Mouse (Mus musculus): ENCODE measurements at regions not wholly inside any gene's neighbourhood (a gene's known extent, or its start where the extent isn't known, plus 50 kb on each side); places are given as distances from the start of the nearest gene placed in this dataset.
"Not testable (repeated sequence)": the region's sequence is repeated elsewhere in the genome, so short reads cannot be mapped to it uniquely, and the experiment has no call there.

GRCm38 (mm10) chr12:15603885-15604284 is 212.8 kb downstream of the Trib2 start:
- no peak for ATAC-seq
- Histone ChIP-seq H3K36me3 (no peaks in the 10 kb centered on the region), H3K9ac (no peak overlapping the region), H3K9me3 (replicated peaks) (no peaks in the 10 kb centered on the region), H3K4me2 (no peak overlapping the region), H3K4me1 (no peaks in the 10 kb centered on the region), H3K4me3 (no peak overlapping the region), H3K27me3 (replicated peaks) (no peaks in the 10 kb centered on the region), H3K27ac (no peak overlapping the region)
- WGBS (ENCODE audit: insufficient replicate concordance): 59% methylated on average over 5 of the region's 5 CpGs

GRCm38 (mm10) chr12:15603319-15603718 is 213.4 kb downstream of the Trib2 start:
- WGBS (ENCODE audit: insufficient replicate concordance): 66% methylated on average over 5 of the region's 5 CpGs
- ATAC-seq: no peak
- H3K27ac ChIP-seq: no peak overlapping the region
- no peak overlapping the region for H3K4me2 ChIP-seq
- H3K9me3 ChIP-seq (replicated peaks): no peaks in the 10 kb centered on the region
- H3K4me1 ChIP-seq: no peaks in the 10 kb centered on the region
- no peak overlapping the region for H3K9ac ChIP-seq
- no peak overlapping the region for H3K4me3 ChIP-seq
- H3K36me3 ChIP-seq: no peaks in the 10 kb centered on the region
- H3K27me3 ChIP-seq (replicated peaks): no peaks in the 10 kb centered on the region

GRCm38 (mm10) chr12:15594704-15595103 is 222.0 kb downstream of the Trib2 start:
- no peak overlapping the region for H3K9ac ChIP-seq
- WGBS (ENCODE audit: insufficient replicate concordance): 37% methylated on average over 2 of the region's 2 CpGs
- no peaks in the 10 kb centered on the region for H3K27me3 ChIP-seq (replicated peaks)
- no peak for ATAC-seq
- no peaks in the 10 kb centered on the region for H3K36me3 ChIP-seq
- no peaks in the 10 kb centered on the region for H3K9me3 ChIP-seq (replicated peaks)
- no peak overlapping the region for H3K27ac ChIP-seq
- H3K4me1 ChIP-seq: no peaks in the 10 kb centered on the region
- no peak overlapping the region for H3K4me2 ChIP-seq
- no peak overlapping the region for H3K4me3 ChIP-seq

GRCm38 (mm10) chr12:15587864-15588263 is 228.9 kb downstream of the Trib2 start:
- not testable (repeated sequence) for H3K36me3 ChIP-seq; H3K27ac ChIP-seq; H3K4me2 ChIP-seq; H3K27me3 ChIP-seq (replicated peaks); H3K4me3 ChIP-seq; H3K9me3 ChIP-seq (replicated peaks); ATAC-seq; H3K4me1 ChIP-seq; H3K9ac ChIP-seq
- 88% methylated on average over 2 of the region's 2 CpGs for WGBS (ENCODE audit: insufficient replicate concordance)

- Histone ChIP-seq H3K9me3 (replicated peaks) (no peaks in the 10 kb centered on the region), H3K27me3 (replicated peaks) (no peaks in the 10 kb centered on the region), H3K4me2 (no peak overlapping the region), H3K4me1 (no peaks in the 10 kb centered on the region), H3K27ac (no peak overlapping the region), H3K4me3 (no peak overlapping the region), H3K9ac (no peak overlapping the region), H3K36me3 (no peaks in the 10 kb centered on the region)
- ATAC-seq: no peak
- 61% methylated on average over 4 of the region's 4 CpGs for WGBS (ENCODE audit: insufficient replicate concordance)
Measured at GRCm38 (mm10) chr12:15586706-15587442, 229.8 kb downstream of the Trib2 start.

- H3K36me3 ChIP-seq: no peaks in the 10 kb centered on the region
- no peak overlapping the region for H3K27ac ChIP-seq
- no peaks in the 10 kb centered on the region for H3K4me1 ChIP-seq
- no peaks in the 10 kb centered on the region for H3K9me3 ChIP-seq (replicated peaks)
- no peaks in the 10 kb centered on the region for H3K27me3 ChIP-seq (replicated peaks)
- H3K4me2 ChIP-seq: no peak overlapping the region
- WGBS (ENCODE audit: insufficient replicate concordance): 58% methylated on average over 1 of the region's 1 CpGs
- ATAC-seq: no peak
- no peak overlapping the region for H3K4me3 ChIP-seq
- H3K9ac ChIP-seq: no peak overlapping the region
Measured at GRCm38 (mm10) chr12:15585845-15586244, 230.9 kb downstream of the Trib2 start.

- H3K27ac ChIP-seq: no peak overlapping the region
- WGBS (ENCODE audit: insufficient replicate concordance): 72% methylated on average over 4 of the region's 4 CpGs
Measured at GRCm38 (mm10) chr12:15584721-15585120, 232.0 kb downstream of the Trib2 start.

GRCm38 (mm10) chr12:15566785-15567109 is 250.0 kb downstream of the Trib2 start:
- H3K9ac ChIP-seq: no peak overlapping the region
- H3K4me3 ChIP-seq: no peak overlapping the region
- H3K27ac ChIP-seq: no peak overlapping the region
- no peaks in the 10 kb centered on the region for H3K27me3 ChIP-seq (replicated peaks)
- H3K4me1 ChIP-seq: no peaks in the 10 kb centered on the region
- H3K4me2 ChIP-seq: no peak overlapping the region
- 61% methylated on average over 4 of the region's 4 CpGs for WGBS (ENCODE audit: insufficient replicate concordance)
- ATAC-seq: no peak
- H3K36me3 ChIP-seq: no peaks in the 10 kb centered on the region
- no peaks in the 10 kb centered on the region for H3K9me3 ChIP-seq (replicated peaks)

More at GRCm38 (mm10) chr12:15584721-15585120, 232.0 kb downstream of the Trib2 start:
- Histone ChIP-seq H3K4me2 (no peak overlapping the region), H3K36me3 (no peaks in the 10 kb centered on the region), H3K4me1 (no peaks in the 10 kb centered on the region), H3K27me3 (replicated peaks) (no peaks in the 10 kb centered on the region), H3K9ac (no peak overlapping the region), H3K4me3 (no peak overlapping the region), H3K9me3 (replicated peaks) (no peaks in the 10 kb centered on the region)
- no peak for ATAC-seq

GRCm38 (mm10) chr12:15565941-15566784 is 250.6 kb downstream of the Trib2 start:
- Histone ChIP-seq H3K4me3 (no peak overlapping the region), H3K27me3 (replicated peaks) (no peaks in the 10 kb centered on the region), H3K4me2 (no peak overlapping the region), H3K4me1 (no peaks in the 10 kb centered on the region), H3K27ac (no peak overlapping the region), H3K36me3 (no peaks in the 10 kb centered on the region), H3K9me3 (replicated peaks) (no peaks in the 10 kb centered on the region), H3K9ac (no peak overlapping the region)
- no peak for ATAC-seq
- 36% methylated on average over 3 of the region's 3 CpGs for WGBS (ENCODE audit: insufficient replicate concordance)

- H3K36me3 ChIP-seq: no peaks in the 10 kb centered on the region
- no peak overlapping the region for H3K9ac ChIP-seq
- ATAC-seq: no peak
- 51% methylated on average over 4 of the region's 4 CpGs for WGBS (ENCODE audit: insufficient replicate concordance)
- no peaks in the 10 kb centered on the region for H3K4me1 ChIP-seq
- H3K27ac ChIP-seq: no peak overlapping the region
- no peaks in the 10 kb centered on the region for H3K27me3 ChIP-seq (replicated peaks)
- no peak overlapping the region for H3K4me2 ChIP-seq
- H3K9me3 ChIP-seq (replicated peaks): no peaks in the 10 kb centered on the region
- H3K4me3 ChIP-seq: no peak overlapping the region
Measured at GRCm38 (mm10) chr12:15562826-15563225, 253.9 kb downstream of the Trib2 start.

GRCm38 (mm10) chr12:15555471-15555870 is 261.3 kb downstream of the Trib2 start:
- H3K9me3 ChIP-seq (replicated peaks): no peaks in the 10 kb centered on the region
- no peak overlapping the region for H3K27ac ChIP-seq
- WGBS (ENCODE audit: insufficient replicate concordance): 73% methylated on average over 6 of the region's 6 CpGs
- H3K36me3 ChIP-seq: no peaks in the 10 kb centered on the region
- no peak overlapping the region for H3K4me2 ChIP-seq
- H3K27me3 ChIP-seq (replicated peaks): no peaks in the 10 kb centered on the region
- ATAC-seq: no peak
- no peaks in the 10 kb centered on the region for H3K4me1 ChIP-seq
- no peak overlapping the region for H3K4me3 ChIP-seq
- no peak overlapping the region for H3K9ac ChIP-seq

- H3K4me1 ChIP-seq: no peaks in the 10 kb centered on the region
- WGBS (ENCODE audit: insufficient replicate concordance): 64% methylated on average over 4 of the region's 4 CpGs
- H3K36me3 ChIP-seq: no peaks in the 10 kb centered on the region
- H3K27ac ChIP-seq: no peak overlapping the region
- no peaks in the 10 kb centered on the region for H3K27me3 ChIP-seq (replicated peaks)
- no peak for ATAC-seq
- no peaks in the 10 kb centered on the region for H3K9me3 ChIP-seq (replicated peaks)
- H3K9ac ChIP-seq: no peak overlapping the region
- H3K4me2 ChIP-seq: no peak overlapping the region
- H3K4me3 ChIP-seq: no peak overlapping the region
Measured at GRCm38 (mm10) chr12:15553681-15554007, 263.1 kb downstream of the Trib2 start.

All from liver, embryonic 12.5 days (tissue).